Mouse (Mus musculus) hindbrain, postnatal 0 days (tissue): Measurements from ENCODE around the gene Tmem19. TPM values are rescaled to one million over a fixed set of nuclear protein-coding genes. Genes with fewer than 3 reads are reported as not detected.

Source experiments
- ATAC-seq: fragments of 200-750 bp; cut with Nextera tagmentation; 2 replicates; pipeline ENCODE4 v1.8.0; 2017; ENCODE audit warnings: mild to moderate bottlenecking, moderate TSS enrichment, moderate library complexity
- DNase-seq: peaks from one replicate; pipeline ENCODE4 v3.0.0-alpha.2; 2015; ENCODE audit warnings: low spot score
- H3K27ac ChIP-seq: fragments of 300-500 bp; sonication (generic); 2 replicates; pipeline ENCODE4 v1.5.1; 2014; ENCODE audit warnings: mild to moderate bottlenecking
- H3K27me3 ChIP-seq: fragments of 300-500 bp; sonication (generic); 2 replicates; pipeline ENCODE4 v1.6.1; 2014; ENCODE audit warnings: low read length, mixed read lengths; ENCODE audit not compliant: insufficient read depth
- H3K36me3 ChIP-seq: fragments of 300-500 bp; sonication (generic); 2 replicates; pipeline ENCODE4 v1.6.1; 2014; ENCODE audit warnings: low read length, mixed read lengths; ENCODE audit not compliant: insufficient read depth
- H3K4me1 ChIP-seq: fragments of 300-500 bp; sonication (generic); 2 replicates; pipeline ENCODE4 v1.6.1; 2014; ENCODE audit warnings: antibody characterized with exemption, low read length, mixed read lengths; ENCODE audit not compliant: insufficient read depth
- H3K4me2 ChIP-seq: fragments of 300-500 bp; sonication (generic); 2 replicates; pipeline ENCODE4 v1.6.1; 2014; ENCODE audit warnings: low read depth, mild to moderate bottlenecking, low read length, moderate library complexity, mixed read lengths
- H3K4me3 ChIP-seq: fragments of 300-500 bp; sonication (generic); 2 replicates; pipeline ENCODE4 v1.5.1; 2014; ENCODE audit warnings: low read length
- H3K9ac ChIP-seq: fragments of 300-500 bp; sonication (generic); replicated peaks from 2 replicates; pipeline ENCODE4 v1.6.1; 2014; ENCODE audit warnings: mild to moderate bottlenecking, low read length, moderate library complexity, mixed read lengths
- H3K9me3 ChIP-seq: fragments of 300-500 bp; sonication (generic); 2 replicates; pipeline ENCODE4 v1.6.1; 2016; ENCODE audit warnings: low read length, mixed read lengths
- CTCF ChIP-seq: IDR thresholded peaks from 2 replicates; pipeline ENCODE4 v1.5.1; 2016; ENCODE audit warnings: antibody characterized with exemption, control low read depth, low read depth
- WGBS: fragments of 180-500 bp; shearing (Covaris S2); extraction: QIAGEN DNeasy Blood & Tissue Kit; methylation state at CpG from one replicate; pipeline ENCODE4 v1.1.7; 2014; 5-methylcytosine and 5-hydroxymethylcytosine counted together
- polyA plus RNA-seq: library from polyadenylated mRNA; unstranded; fragments of >200 nt; fragmentation: Nextera tagmentation; extraction: Ambion mirVana; gene quantifications from 2 replicates; pipeline ENCODE4 v1.2.1, GENCODE M21; 2015
- total RNA-seq: library from RNA; depleted of rRNA; stranded (reverse); fragments of >200 nt; gene quantifications from 2 replicates; pipeline ENCODE4 v1.2.3, GENCODE M21; 2014; rRNA removed

Gene Tmem19
- 13.5 and 49.9 TPM in 2 replicates for total RNA-seq
- 33.5 and 34.0 TPM in 2 replicates for polyA plus RNA-seq

DNA sequence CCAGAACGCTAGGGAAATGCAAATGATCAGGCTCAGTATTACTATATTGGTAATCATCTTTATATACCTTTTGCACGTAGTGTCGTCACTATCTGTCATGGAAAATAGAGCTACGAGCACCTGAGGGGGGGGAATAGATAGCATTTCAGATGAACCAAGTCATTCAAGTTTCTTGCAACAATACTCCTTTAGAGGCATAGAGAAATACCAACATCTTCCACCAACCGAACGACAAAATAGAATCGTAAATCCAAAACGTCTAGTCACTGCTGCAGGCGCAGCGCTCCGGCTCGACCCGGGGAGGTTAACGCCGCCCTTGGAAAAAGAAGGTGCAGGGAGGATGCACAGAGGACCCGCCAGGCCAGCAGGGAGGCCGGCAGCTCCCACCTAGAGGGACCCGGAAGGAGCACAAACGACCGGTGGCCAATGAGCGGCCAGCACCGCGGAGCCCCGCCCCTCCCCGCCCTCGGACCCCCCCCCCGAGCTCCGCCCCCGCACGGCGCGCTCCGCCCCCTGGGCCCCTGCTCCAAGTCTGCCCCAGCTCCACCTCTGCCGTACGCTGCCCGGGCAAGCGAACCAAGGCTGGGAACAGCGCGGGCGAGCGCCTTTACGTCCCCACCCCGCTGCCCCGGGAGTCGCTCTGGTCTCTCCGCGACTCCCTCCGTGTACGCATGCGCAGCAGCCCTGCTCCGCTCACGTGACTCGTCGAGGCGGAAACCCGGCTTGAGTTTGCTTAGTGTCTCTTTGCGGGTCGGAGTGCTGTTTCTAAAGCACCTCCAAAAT, at the start of gene Tmem19:
Tmem19 (minus strand) TSS at position 662 of the 783 bp plus-strand sequence.
- DNase-seq (peak; percentile 99), ATAC-seq (peak; percentile 100)
- H3K9me3 ChIP-seq, result no peaks in the 10 kb centered on the region
- H3K9ac ChIP-seq, result peak within 1 kb of the TSS; percentile 49
- 0 out of 2 replicates have a peak, but pooled peaks cover 1% of the 10 kb centered on the region for H3K36me3 ChIP-seq
- peak within 1 kb of the TSS; percentile 61 for H3K4me3 ChIP-seq
- under 1% methylated on average over 57 of the region's 58 CpGs for WGBS
- peak within 1 kb of the TSS; percentile 82 for H3K4me2 ChIP-seq
- H3K4me1 ChIP-seq, result peaks cover 6% of the 10 kb centered on the region; the same call in 1 of the 2 replicates
- peak within 1 kb of the TSS; percentile 89 for H3K27ac ChIP-seq
- no peak for TF ChIP-seq CTCF
- no peaks in the 10 kb centered on the region for H3K27me3 ChIP-seq

DNA sequence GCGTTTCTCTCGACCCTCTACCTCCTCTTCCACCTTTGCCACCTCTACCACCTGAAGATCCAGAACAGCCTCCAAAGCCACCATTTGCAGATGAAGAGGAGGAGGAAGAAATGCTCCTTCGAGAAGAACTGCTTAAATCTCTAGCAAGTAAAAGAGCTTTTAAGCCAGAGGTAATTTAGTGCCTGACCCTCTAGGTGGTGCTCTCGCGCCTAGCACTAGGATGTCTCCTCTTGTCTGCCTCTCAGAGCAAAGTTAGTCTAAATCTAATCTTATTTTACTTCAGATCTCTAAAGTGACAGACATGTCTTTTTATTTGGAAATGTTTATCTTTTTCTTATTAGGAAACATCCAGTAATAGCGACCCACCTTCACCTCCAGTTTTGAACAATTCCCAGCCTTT, 44.1 kb upstream of the Tmem19 start:
- TF ChIP-seq CTCF, result peak; percentile 84
- Histone ChIP-seq H3K4me3 (no peak overlapping the region), H3K4me2 (no peak overlapping the region), H3K9ac (no peak overlapping the region), H3K27me3 (no peaks in the 10 kb centered on the region), H3K36me3 (peaks cover 35% of the 10 kb centered on the region), H3K27ac (no peak overlapping the region), H3K4me1 (no peaks in the 10 kb centered on the region), H3K9me3 (no peaks in the 10 kb centered on the region)
- no peak for ATAC-seq
- WGBS, result 63% methylated on average over 6 of the region's 6 CpGs
- DNase-seq, result peak; percentile 82

DNA sequence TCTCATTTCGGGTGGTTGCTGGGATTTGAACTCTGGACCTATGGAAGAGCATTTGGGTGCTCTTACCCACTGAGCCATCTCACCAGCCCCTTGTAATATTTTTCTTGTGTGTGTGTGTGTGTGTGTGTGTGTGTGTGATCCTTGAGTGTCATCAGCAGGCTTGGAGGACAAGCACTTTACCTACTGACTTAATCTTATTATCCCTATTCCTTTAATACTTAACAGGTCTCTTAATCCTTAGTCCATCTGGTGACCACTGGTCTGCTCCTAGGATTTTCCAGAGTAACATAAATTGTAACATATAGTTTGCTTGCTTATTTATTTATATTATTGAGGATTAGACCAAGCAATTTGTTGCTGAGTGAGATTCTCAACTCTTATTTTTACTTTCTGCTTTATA, 29.6 kb upstream of the Tmem19 start:
- DNase-seq (no peak), ATAC-seq (no peak)
- Histone ChIP-seq H3K4me2 (no peak overlapping the region), H3K9me3 (no peaks in the 10 kb centered on the region), H3K4me3 (no peak overlapping the region), H3K36me3 (peaks cover 11% of the 10 kb centered on the region; the same call in 1 of the 2 replicates), H3K27ac (no peak overlapping the region), H3K9ac (no peak overlapping the region), H3K27me3 (no peaks in the 10 kb centered on the region), H3K4me1 (peaks cover 11% of the 10 kb centered on the region)
- WGBS, result 90% methylated on average over 1 of the region's 1 CpGs
- TF ChIP-seq CTCF, result no peak

DNA sequence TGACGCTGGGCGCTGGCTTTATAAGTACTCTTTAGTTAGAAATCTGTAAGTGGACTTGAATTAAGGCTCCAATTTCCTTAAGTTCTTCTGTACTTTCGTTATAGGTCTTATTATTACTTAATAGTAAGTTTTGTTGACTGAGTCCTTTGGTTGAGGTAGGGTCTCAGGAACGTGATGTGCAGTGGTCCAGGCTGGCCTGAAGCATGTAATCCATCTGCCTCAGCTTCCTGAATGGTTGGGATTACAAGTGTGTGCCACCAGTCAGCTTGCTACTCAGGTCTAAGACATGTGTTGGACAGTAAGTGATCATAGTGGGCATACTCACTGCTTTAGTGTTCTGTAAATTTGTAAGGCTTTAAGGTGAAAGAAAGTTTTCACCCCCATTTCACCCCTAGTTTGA, 28.8 kb upstream of the Tmem19 start:
- H3K27me3 ChIP-seq, result no peaks in the 10 kb centered on the region
- H3K9ac ChIP-seq, result no peak overlapping the region
- TF ChIP-seq CTCF, result no peak
- H3K4me1 ChIP-seq, result peaks cover 11% of the 10 kb centered on the region
- no peak overlapping the region for H3K4me2 ChIP-seq
- no peak overlapping the region for H3K27ac ChIP-seq
- no peaks in the 10 kb centered on the region for H3K9me3 ChIP-seq
- H3K4me3 ChIP-seq, result no peak overlapping the region
- H3K36me3 ChIP-seq, result peaks cover 11% of the 10 kb centered on the region; the same call in 1 of the 2 replicates
- ATAC-seq (no peak), DNase-seq (no peak)
- WGBS, result 96% methylated on average over 4 of the region's 4 CpGs

DNA sequence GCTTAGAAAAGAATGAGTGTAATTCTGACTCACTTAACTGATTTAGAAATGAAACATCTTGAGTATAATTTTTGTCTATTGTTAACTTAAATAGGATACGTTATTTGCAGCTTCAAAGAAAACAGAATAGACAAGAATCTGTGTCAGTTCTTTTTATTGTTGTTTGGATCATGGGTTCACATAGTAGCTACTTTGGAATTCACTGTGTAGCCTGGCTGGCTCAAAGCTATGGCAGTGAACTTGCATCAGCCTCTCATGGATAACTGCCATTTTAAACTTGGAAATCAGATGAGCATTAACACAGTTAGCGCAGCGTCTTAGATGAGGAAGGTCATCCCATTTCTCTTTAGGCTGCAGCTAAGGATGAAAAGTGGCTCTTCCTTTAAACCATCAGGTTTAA, 25.6 kb upstream of the Tmem19 start:
- H3K4me2 ChIP-seq, result peak overlapping the region; percentile 26; the same call in 1 of the 2 replicates
- no peaks in the 10 kb centered on the region for H3K27me3 ChIP-seq
- TF ChIP-seq CTCF, result no peak
- ATAC-seq (no peak), DNase-seq (no peak)
- peaks cover 11% of the 10 kb centered on the region for H3K4me1 ChIP-seq
- H3K9me3 ChIP-seq, result no peaks in the 10 kb centered on the region
- H3K9ac ChIP-seq, result no peak overlapping the region
- no peak overlapping the region for H3K27ac ChIP-seq
- 68% methylated on average over 3 of the region's 3 CpGs for WGBS
- no peak overlapping the region for H3K4me3 ChIP-seq
- H3K36me3 ChIP-seq, result peaks cover 8% of the 10 kb centered on the region; the same call in 1 of the 2 replicates

DNA sequence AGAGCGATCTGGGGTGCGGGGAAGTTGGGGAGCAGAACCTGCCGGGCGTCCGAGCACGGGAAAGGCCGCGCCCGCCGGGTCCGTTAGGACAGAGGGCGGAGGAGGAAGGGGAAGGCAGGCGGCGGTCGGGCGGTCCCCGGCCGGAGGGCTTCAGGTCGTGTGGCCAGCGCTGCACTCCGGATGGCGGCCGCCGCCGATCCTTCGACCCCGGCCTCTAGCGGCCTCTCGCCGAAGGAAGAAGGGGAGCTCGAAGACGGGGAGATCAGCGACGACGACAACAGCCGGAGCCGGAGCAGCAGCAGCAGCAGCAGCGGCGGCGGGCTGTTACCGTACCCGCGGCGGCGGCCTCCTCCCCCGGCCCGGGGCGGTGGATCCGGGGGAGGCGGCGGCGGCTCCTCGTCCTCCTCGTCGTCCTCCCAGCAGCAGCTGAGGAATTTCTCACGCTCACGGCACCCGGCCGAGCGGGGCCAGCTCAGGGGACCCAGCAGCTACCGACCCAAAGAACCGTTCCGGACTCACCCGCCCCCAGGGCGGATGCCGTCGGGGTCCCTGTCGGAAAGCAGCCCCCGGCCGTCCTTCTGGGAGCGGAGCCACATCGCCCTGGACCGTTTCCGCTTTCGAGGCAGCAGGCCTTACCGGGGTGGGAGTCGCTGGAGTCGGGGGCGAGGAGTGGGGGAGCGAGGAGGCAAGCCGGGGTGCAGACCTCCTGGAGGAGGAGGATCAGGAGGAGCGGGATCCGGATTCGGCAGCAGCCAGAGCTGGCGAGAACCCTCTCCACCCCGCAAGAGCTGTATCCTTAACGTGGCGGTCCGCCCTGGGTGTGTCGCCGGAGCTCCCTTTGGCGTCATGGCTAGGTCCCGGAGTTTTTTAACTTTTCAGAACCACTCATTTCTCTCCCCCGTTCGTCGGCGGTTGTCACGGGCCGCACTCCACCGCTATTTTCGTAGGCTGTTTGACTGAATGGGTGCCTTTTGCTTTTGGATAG, 23.0 kb upstream of the Tmem19 start:
- H3K4me1 ChIP-seq, result peaks cover 19% of the 10 kb centered on the region
- H3K27me3 ChIP-seq, result no peaks in the 10 kb centered on the region
- H3K4me3 ChIP-seq, result peak overlapping the region; percentile 95
- peak overlapping the region; percentile 97 for H3K27ac ChIP-seq
- no peak for TF ChIP-seq CTCF
- DNase-seq (peak; percentile 65), ATAC-seq (peak; percentile 2; the same call in 1 of the 2 replicates)
- no peaks in the 10 kb centered on the region for H3K36me3 ChIP-seq
- peak overlapping the region; percentile 95 for H3K9ac ChIP-seq
- H3K9me3 ChIP-seq, result no peaks in the 10 kb centered on the region
- WGBS, result 2% methylated on average over 87 of the region's 101 CpGs
- peak overlapping the region; percentile 74 for H3K4me2 ChIP-seq
